Mouse (Mus musculus) bone marrow, adult 2 months (tissue): ENCODE data around the gene Snrpd3. TPM values are rescaled to one million over a fixed set of nuclear protein-coding genes. Genes with fewer than 3 reads are reported as not detected.
"Not testable (repeated sequence)": the region's sequence is repeated elsewhere in the genome, so short reads cannot be mapped to it uniquely, and the experiment has no call there.

ENCODE experiments used
- H3K27ac ChIP-seq: fragments of 200-500 bp; 2 replicates; pipeline ENCODE4 v1.5.1; 2012; ENCODE audit warnings: low read depth, mild to moderate bottlenecking, control low read depth, inconsistent platforms, low read length; ENCODE audit not compliant: control insufficient read depth, poor library complexity, insufficient read depth
- H3K4me1 ChIP-seq: fragments of 200-500 bp; 2 replicates; pipeline ENCODE4 v1.6.1; 2011; ENCODE audit warnings: low read length; ENCODE audit not compliant: control insufficient read depth, insufficient read depth
- H3K4me3 ChIP-seq: fragments of 200-500 bp; replicated peaks from 2 replicates; pipeline ENCODE3; 2011; ENCODE audit warnings: mild to moderate bottlenecking, low read depth, low read length, control low read depth; ENCODE audit not compliant: control insufficient read depth
- CTCF ChIP-seq: fragments of 200-500 bp; IDR thresholded peaks from 2 replicates; pipeline ENCODE4 v1.5.1; 2011; ENCODE audit warnings: low read length, control low read depth; ENCODE audit not compliant: control insufficient read depth, insufficient read depth
- POLR2A ChIP-seq: fragments of 200-500 bp; IDR thresholded peaks from 2 replicates; pipeline ENCODE4 v1.6.1; 2011; ENCODE audit warnings: low read depth, mild to moderate bottlenecking, control low read depth, low read length, borderline replicate concordance; ENCODE audit not compliant: control insufficient read depth
- WGBS: fragments of 180-500 bp; shearing (Covaris S2); methylation state at CpG from one replicate; pipeline ENCODE4 v1.1.7; 2018; 5-methylcytosine and 5-hydroxymethylcytosine counted together
- polyA plus RNA-seq: library from polyadenylated mRNA; stranded (reverse); fragments of >200 nt; gene quantifications from 2 replicates; pipeline ENCODE4 v1.2.4, GENCODE M21; 2011; ENCODE audit warnings: low replicate concordance; ENCODE audit not compliant: missing spikeins, insufficient read depth, insufficient read length

The Snrpd3 gene
- polyA plus RNA-seq, 1 experiment: 156 TPM

- Histone ChIP-seq H3K4me1 (peaks cover 3% of the 10 kb centered on the region; the same call in 1 of the 2 replicates), H3K27ac (no peak overlapping the region), H3K4me3 (no peak overlapping the region)
- WGBS: 66% methylated on average over 8 of the region's 8 CpGs
- TF ChIP-seq POLR2A (no peak), CTCF (no peak)
These were observed 45.2 kb downstream of the Snrpd3 start for GRCm38 (mm10) chr10:75562596-75562995.

DNA sequence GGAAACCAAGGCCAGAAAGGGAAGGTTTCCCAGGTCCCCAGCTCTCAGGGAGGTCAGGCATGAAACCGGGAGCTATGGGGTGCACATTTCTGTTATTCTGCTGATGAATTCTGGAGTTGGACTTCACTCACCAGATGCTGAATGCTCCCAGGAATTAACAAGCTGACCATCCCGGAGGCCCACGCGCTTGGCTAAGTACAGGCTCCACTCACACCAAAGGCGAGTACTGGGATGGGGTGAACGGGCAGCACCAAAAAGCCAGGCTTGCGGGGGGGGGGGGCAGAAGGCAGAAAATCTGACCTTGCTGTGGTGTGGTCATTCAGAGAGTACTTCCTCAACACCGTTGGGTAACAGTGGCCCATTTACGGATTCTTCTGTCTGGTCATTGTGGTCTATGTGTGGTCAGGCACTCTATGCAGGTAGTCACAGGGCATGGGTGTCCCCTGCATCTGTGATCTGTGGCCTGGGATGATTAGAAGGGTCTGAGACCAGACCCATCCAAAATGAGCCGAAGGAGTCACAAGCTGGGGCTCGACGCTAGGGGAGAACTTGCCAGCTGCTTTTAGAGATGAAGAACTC lies 47.4 kb downstream of the Snrpd3 start:
- peaks cover 3% of the 10 kb centered on the region; the same call in 1 of the 2 replicates for H3K4me1 ChIP-seq
- TF ChIP-seq CTCF (no peak), POLR2A (no peak)
- 31% methylated on average over 12 of the region's 12 CpGs for WGBS
- H3K4me3 ChIP-seq: no peak overlapping the region
- H3K27ac ChIP-seq: peak overlapping the region; percentile 86

- Histone ChIP-seq H3K27ac (peak overlapping the region; percentile 86), H3K4me3 (no peak overlapping the region), H3K4me1 (peaks cover 3% of the 10 kb centered on the region; the same call in 1 of the 2 replicates)
- 0% methylated on average over 6 of the region's 6 CpGs for WGBS
- TF ChIP-seq POLR2A: no peak
These were observed 48.1 kb downstream of the Snrpd3 start for GRCm38 (mm10) chr10:75565436-75565835.

GRCm38 (mm10) chr10:75565906-75566305 lies 48.6 kb downstream of the Snrpd3 start:
- Histone ChIP-seq H3K4me3 (no peak overlapping the region), H3K4me1 (peaks cover 3% of the 10 kb centered on the region; the same call in 1 of the 2 replicates), H3K27ac (peak overlapping the region; percentile 86)
- WGBS: 28% methylated on average over 7 of the region's 7 CpGs
- TF ChIP-seq POLR2A: no peak
- no peak for TF ChIP-seq CTCF

GRCm38 (mm10) chr10:75566321-75566720 lies 49.0 kb downstream of the Snrpd3 start:
- Histone ChIP-seq H3K4me3 (no peak overlapping the region), H3K4me1 (peaks cover 3% of the 10 kb centered on the region; the same call in 1 of the 2 replicates), H3K27ac (peak overlapping the region; percentile 86)
- WGBS: 43% methylated on average over 5 of the region's 5 CpGs
- no peak for TF ChIP-seq CTCF
- no peak for TF ChIP-seq POLR2A

GRCm38 (mm10) chr10:75566765-75567164 lies 49.4 kb downstream of the Snrpd3 start:
- H3K27ac ChIP-seq, H3K4me1 ChIP-seq, H3K4me3 ChIP-seq: not testable (repeated sequence)
- 86% methylated on average over 2 of the region's 2 CpGs for WGBS

DNA sequence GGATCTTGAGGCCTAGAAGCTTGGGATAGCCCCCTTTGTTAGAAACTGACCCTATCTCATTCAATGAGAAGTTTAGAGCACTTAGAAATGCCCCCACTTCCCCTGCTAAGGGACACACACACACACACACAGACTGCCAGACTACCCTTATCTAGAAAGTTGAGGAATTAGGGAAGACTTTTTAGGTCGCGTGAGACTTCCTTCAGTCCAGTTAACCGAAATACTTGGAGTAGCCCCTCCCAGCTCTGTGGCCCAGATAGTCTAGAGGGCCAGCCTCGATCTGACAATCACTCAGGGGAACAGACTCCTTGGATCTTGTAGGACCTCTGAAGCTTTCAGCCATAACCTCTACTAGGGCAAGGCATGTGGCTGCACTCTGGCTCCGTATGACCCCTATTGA lies 50.7 kb downstream of the Snrpd3 start:
- no peak overlapping the region for H3K27ac ChIP-seq
- H3K4me1 ChIP-seq: peaks cover 3% of the 10 kb centered on the region; the same call in 1 of the 2 replicates
- TF ChIP-seq POLR2A (no peak), CTCF (no peak)
- H3K4me3 ChIP-seq: no peak overlapping the region
- 52% methylated on average over 5 of the region's 5 CpGs for WGBS

GRCm38 (mm10) chr10:75568441-75568840 lies 51.1 kb downstream of the Snrpd3 start:
- WGBS: 70% methylated on average over 11 of the region's 11 CpGs
- H3K27ac ChIP-seq: no peak overlapping the region
- TF ChIP-seq POLR2A: no peak
- no peak for TF ChIP-seq CTCF
- no peak overlapping the region for H3K4me3 ChIP-seq
- H3K4me1 ChIP-seq: peaks cover 3% of the 10 kb centered on the region; the same call in 1 of the 2 replicates

- no peak overlapping the region for H3K27ac ChIP-seq
- 89% methylated on average over 4 of the region's 4 CpGs for WGBS
- H3K4me1 ChIP-seq: peaks cover 3% of the 10 kb centered on the region; the same call in 1 of the 2 replicates
- TF ChIP-seq POLR2A (no peak), CTCF (no peak)
- H3K4me3 ChIP-seq: no peak overlapping the region
These were observed 51.5 kb downstream of the Snrpd3 start for GRCm38 (mm10) chr10:75568851-75569250.
